Mouse (Mus musculus) intestine, embryonic 16.5 days (tissue): Measurements from ENCODE around the gene Trmo. TPM values are rescaled to one million over a fixed set of nuclear protein-coding genes. Genes with fewer than 3 reads are reported as not detected.

Experiments
- ATAC-seq: fragments of 200-750 bp; cut with Nextera tagmentation; 2 replicates; pipeline ENCODE4 v1.8.0; 2017; ENCODE audit warnings: moderate TSS enrichment, moderate library complexity
- H3K27ac ChIP-seq: fragments of 300-500 bp; sonication (generic); 2 replicates; pipeline ENCODE4 v1.5.1; 2014; ENCODE audit warnings: mild to moderate bottlenecking, low read length
- H3K27me3 ChIP-seq: fragments of 300-500 bp; sonication (generic); replicated peaks from 2 replicates; pipeline ENCODE4 v1.6.1; 2014; ENCODE audit warnings: low read length, control low read depth, mixed read lengths; ENCODE audit not compliant: control insufficient read depth, insufficient read depth
- H3K36me3 ChIP-seq: fragments of 300-500 bp; sonication (generic); 2 replicates; pipeline ENCODE4 v1.6.1; 2014; ENCODE audit warnings: low read length, control low read depth; ENCODE audit not compliant: control insufficient read depth, insufficient read depth
- H3K4me1 ChIP-seq: fragments of 300-500 bp; sonication (generic); 2 replicates; pipeline ENCODE4 v1.6.1; 2014; ENCODE audit warnings: low read length, control low read depth, mixed read lengths; ENCODE audit not compliant: control insufficient read depth, insufficient read depth
- H3K4me2 ChIP-seq: fragments of 300-500 bp; sonication (generic); 2 replicates; pipeline ENCODE4 v1.6.1; 2014; ENCODE audit warnings: low read depth, low read length, control low read depth
- H3K4me3 ChIP-seq: fragments of 300-500 bp; sonication (generic); 2 replicates; pipeline ENCODE4 v1.5.1; 2014; ENCODE audit warnings: mild to moderate bottlenecking, low read length
- H3K9ac ChIP-seq: fragments of 300-500 bp; sonication (generic); 2 replicates; pipeline ENCODE4 v1.6.1; 2014; ENCODE audit warnings: low read depth, low read length
- H3K9me3 ChIP-seq: fragments of 300-500 bp; sonication (generic); 2 replicates; pipeline ENCODE4 v1.6.1; 2016; ENCODE audit warnings: low read length, control low read depth; ENCODE audit not compliant: control insufficient read depth
- WGBS: fragments of 180-500 bp; shearing (Covaris S2); extraction: QIAGEN DNeasy Blood & Tissue Kit; methylation state at CpG from one replicate; pipeline ENCODE4 v1.1.7; 2014; 5-methylcytosine and 5-hydroxymethylcytosine counted together
- polyA plus RNA-seq: library from polyadenylated mRNA; unstranded; fragments of >200 nt; fragmentation: Nextera tagmentation; extraction: Ambion mirVana; gene quantifications from 2 replicates; pipeline ENCODE4 v1.2.1, GENCODE M21; 2015

The Trmo gene
- polyA plus RNA-seq, 1 experiment from 2014 or later, result 13.0 TPM

GRCm38 (mm10) chr4:46374869-46375368 lies 14.3 kb downstream of the Trmo start:
- ATAC-seq, result peak; percentile 79
- 0 out of 2 replicates have a peak, but pooled peaks cover 2% of the 10 kb centered on the region for H3K27me3 ChIP-seq

DNA sequence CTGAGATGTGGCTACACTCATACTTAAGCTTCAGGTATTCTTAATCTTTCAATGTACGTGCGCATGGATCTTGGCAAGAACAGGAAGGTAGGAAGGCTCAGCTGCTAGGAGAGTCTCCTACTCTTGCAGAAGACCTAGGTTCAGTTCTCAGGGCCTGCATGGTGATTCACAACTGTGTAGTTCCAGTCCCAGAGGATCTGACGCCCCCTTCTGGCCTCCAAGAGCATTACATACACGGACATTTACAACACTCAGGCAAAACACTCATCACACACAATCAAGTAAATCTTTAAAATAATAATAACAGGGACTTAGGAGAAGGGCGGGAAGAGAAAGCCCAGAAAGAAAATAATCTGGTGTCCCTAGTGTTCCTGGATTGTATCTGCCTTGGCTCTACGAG lies 14.8 kb downstream of the Trmo start:
- WGBS, result 57% methylated on average over 6 of the region's 6 CpGs
- H3K27ac ChIP-seq, result no peak overlapping the region
- H3K4me2 ChIP-seq, result peak overlapping the region; percentile 63
- H3K36me3 ChIP-seq, result peaks cover 7% of the 10 kb centered on the region; the same call in 1 of the 2 replicates
- H3K4me3 ChIP-seq, result peak overlapping the region; percentile 36; the same call in 1 of the 2 replicates
- 0 out of 2 replicates have a peak, but pooled peaks cover 3% of the 10 kb centered on the region for H3K27me3 ChIP-seq
- peak overlapping the region; percentile 56 for H3K9ac ChIP-seq
- H3K9me3 ChIP-seq, result no peaks in the 10 kb centered on the region
- no peak for ATAC-seq
- peaks cover 8% of the 10 kb centered on the region; the same call in 1 of the 2 replicates for H3K4me1 ChIP-seq

More at GRCm38 (mm10) chr4:46374869-46375368, 14.3 kb downstream of the Trmo start:
- 21% methylated on average over 22 of the region's 22 CpGs for WGBS
- H3K9ac ChIP-seq, result peak overlapping the region; percentile 56
- H3K36me3 ChIP-seq, result peaks cover 8% of the 10 kb centered on the region
- H3K27ac ChIP-seq, result no peak overlapping the region
- peak overlapping the region; percentile 63 for H3K4me2 ChIP-seq
- no peaks in the 10 kb centered on the region for H3K9me3 ChIP-seq
- H3K4me3 ChIP-seq, result peak overlapping the region; percentile 36
- peaks cover 8% of the 10 kb centered on the region; the same call in 1 of the 2 replicates for H3K4me1 ChIP-seq

DNA sequence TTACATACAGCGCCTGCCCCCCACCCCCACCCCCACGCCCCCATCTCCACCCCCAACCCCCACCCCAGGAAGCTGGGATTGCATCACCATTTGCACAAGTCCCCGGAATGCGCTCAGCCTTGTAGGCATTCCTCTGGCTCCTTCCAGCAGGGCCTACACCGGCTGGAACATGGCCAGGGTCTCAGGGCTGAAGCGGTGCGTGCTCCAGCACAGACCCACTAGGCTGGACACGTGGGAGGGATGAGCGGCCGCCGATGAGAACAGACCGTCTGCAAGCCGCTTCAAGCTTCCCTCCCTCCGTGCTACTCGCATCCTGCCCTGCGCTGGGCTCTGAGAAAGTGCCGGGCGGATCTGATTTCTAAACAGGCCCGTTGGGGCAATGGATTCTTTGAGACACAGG lies 18.2 kb downstream of the Trmo start:
- Histone ChIP-seq H3K27ac (no peak overlapping the region), H3K36me3 (no peaks in the 10 kb centered on the region), H3K4me3 (0 out of 2 replicates have a peak overlapping the region, but pooled peaks have one; percentile 9), H3K4me2 (peak overlapping the region; percentile 9; the same call in 1 of the 2 replicates), H3K9me3 (no peaks in the 10 kb centered on the region), H3K9ac (no peak overlapping the region), H3K27me3 (peaks cover 11% of the 10 kb centered on the region), H3K4me1 (peaks cover 8% of the 10 kb centered on the region; the same call in 1 of the 2 replicates)
- ATAC-seq, result peak; percentile 70
- WGBS, result 4% methylated on average over 18 of the region's 19 CpGs

GRCm38 (mm10) chr4:46370406-46370805 lies 18.8 kb downstream of the Trmo start:
- Histone ChIP-seq H3K9me3 (no peaks in the 10 kb centered on the region), H3K4me1 (peaks cover 8% of the 10 kb centered on the region; the same call in 1 of the 2 replicates), H3K4me2 (no peak overlapping the region), H3K27ac (no peak overlapping the region), H3K4me3 (no peak overlapping the region), H3K27me3 (peaks cover 11% of the 10 kb centered on the region), H3K9ac (no peak overlapping the region), H3K36me3 (no peaks in the 10 kb centered on the region)
- peak; percentile 50 for ATAC-seq
- 40% methylated on average over 6 of the region's 6 CpGs for WGBS

DNA sequence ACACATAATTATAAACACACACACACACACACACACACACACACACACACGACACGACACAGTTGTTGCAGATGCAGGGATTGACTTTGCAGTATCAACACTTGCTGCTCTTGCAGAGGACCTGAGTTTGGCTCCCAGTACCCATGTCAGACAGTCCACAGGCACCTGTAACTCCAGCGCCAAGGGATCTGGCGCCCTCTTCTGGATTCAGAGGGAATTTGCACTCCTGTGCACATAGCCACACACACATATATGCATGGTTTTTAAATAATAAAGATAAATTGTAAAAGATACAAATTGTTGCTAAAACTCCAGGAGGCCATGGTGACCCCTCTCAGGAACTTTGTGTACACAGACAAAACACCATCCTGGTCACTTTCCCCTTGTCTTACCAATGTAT lies 20.2 kb downstream of the Trmo start:
- H3K9me3 ChIP-seq, result 0 out of 2 replicates have a peak, but pooled peaks cover 3% of the 10 kb centered on the region
- no peak overlapping the region for H3K9ac ChIP-seq
- peaks cover 11% of the 10 kb centered on the region for H3K27me3 ChIP-seq
- peaks cover 8% of the 10 kb centered on the region; the same call in 1 of the 2 replicates for H3K4me1 ChIP-seq
- no peak overlapping the region for H3K4me3 ChIP-seq
- no peak overlapping the region for H3K27ac ChIP-seq
- no peak overlapping the region for H3K4me2 ChIP-seq
- H3K36me3 ChIP-seq, result no peaks in the 10 kb centered on the region
- ATAC-seq, result no peak
- WGBS, result 61% methylated on average over 4 of the region's 4 CpGs

- no peak overlapping the region for H3K4me3 ChIP-seq
- no peak for ATAC-seq
- 14% methylated on average over 12 of the region's 12 CpGs for WGBS
- no peak overlapping the region for H3K9ac ChIP-seq
- no peaks in the 10 kb centered on the region for H3K36me3 ChIP-seq
- H3K27me3 ChIP-seq, result peaks cover 11% of the 10 kb centered on the region
- 0 out of 2 replicates have a peak, but pooled peaks cover 3% of the 10 kb centered on the region for H3K9me3 ChIP-seq
- no peak overlapping the region for H3K4me2 ChIP-seq
- peaks cover 8% of the 10 kb centered on the region; the same call in 1 of the 2 replicates for H3K4me1 ChIP-seq
- H3K27ac ChIP-seq, result no peak overlapping the region
Measured at GRCm38 (mm10) chr4:46367487-46367959, 21.7 kb downstream of the Trmo start.

DNA sequence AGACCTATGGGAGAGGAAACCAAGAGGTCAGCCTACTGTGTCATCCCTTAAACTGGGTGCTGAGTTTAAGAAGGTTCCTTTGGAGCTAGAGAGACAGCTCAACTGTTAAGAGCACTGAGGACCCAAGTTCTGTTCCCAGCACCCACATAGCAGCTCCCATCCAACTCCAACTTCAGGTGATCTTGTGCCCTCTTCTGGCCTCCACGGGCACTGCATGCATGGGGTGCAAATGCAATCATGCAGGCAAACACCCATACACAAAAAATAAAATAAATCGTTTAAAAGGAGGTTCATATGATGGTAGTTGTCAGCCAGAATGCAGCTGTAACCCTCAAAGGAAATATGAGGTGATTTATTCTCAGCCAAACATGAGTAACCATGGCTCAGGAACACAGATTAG lies 24.9 kb downstream of the Trmo start:
- Histone ChIP-seq H3K9me3 (0 out of 2 replicates have a peak, but pooled peaks cover 3% of the 10 kb centered on the region), H3K4me3 (no peak overlapping the region), H3K9ac (no peak overlapping the region), H3K4me2 (no peak overlapping the region), H3K36me3 (no peaks in the 10 kb centered on the region), H3K27ac (no peak overlapping the region), H3K27me3 (peaks cover 7% of the 10 kb centered on the region), H3K4me1 (no peaks in the 10 kb centered on the region)
- ATAC-seq, result no peak
- 90% methylated on average over 2 of the region's 2 CpGs for WGBS

DNA sequence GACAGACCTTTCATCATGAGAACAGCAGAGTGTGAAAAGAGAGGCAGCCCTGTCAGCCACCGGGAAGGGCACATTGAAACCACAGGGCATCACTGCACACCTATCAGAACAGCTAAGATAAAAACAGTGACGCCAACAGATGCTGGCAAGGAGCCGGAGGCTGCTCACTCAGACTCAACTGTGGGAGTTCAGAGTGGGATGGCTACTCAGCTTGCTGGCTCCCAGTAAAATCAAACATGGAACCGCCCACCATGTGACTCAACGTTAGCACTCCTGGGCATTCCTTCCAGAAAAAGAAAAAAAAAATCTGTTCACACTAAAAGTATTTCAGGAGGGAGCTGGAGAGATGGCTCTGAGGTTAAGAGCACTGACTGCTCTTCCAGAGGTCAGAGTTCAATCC lies 28.0 kb downstream of the Trmo start:
- no peak overlapping the region for H3K27ac ChIP-seq
- H3K27me3 ChIP-seq, result no peaks in the 10 kb centered on the region; the same call in 1 of the 2 replicates
- H3K4me2 ChIP-seq, result no peak overlapping the region
- H3K36me3 ChIP-seq, result no peaks in the 10 kb centered on the region
- no peak overlapping the region for H3K4me3 ChIP-seq
- H3K4me1 ChIP-seq, result no peaks in the 10 kb centered on the region
- H3K9ac ChIP-seq, result no peak overlapping the region
- 0 out of 2 replicates have a peak, but pooled peaks cover 3% of the 10 kb centered on the region for H3K9me3 ChIP-seq
- WGBS, result 68% methylated on average over 5 of the region's 5 CpGs
- no peak for ATAC-seq

- no peak overlapping the region for H3K4me2 ChIP-seq
- no peak for ATAC-seq
- no peaks in the 10 kb centered on the region; the same call in 1 of the 2 replicates for H3K27me3 ChIP-seq
- no peak overlapping the region for H3K9ac ChIP-seq
- H3K4me3 ChIP-seq, result no peak overlapping the region
- no peaks in the 10 kb centered on the region for H3K36me3 ChIP-seq
- 0 out of 2 replicates have a peak, but pooled peaks cover 3% of the 10 kb centered on the region for H3K9me3 ChIP-seq
- no peak overlapping the region for H3K27ac ChIP-seq
- WGBS, result 74% methylated on average over 12 of the region's 12 CpGs
- no peaks in the 10 kb centered on the region for H3K4me1 ChIP-seq
Measured at GRCm38 (mm10) chr4:46359539-46360253, 29.5 kb downstream of the Trmo start.
